Mouse (Mus musculus) gonadal fat pad, adult 2 months (tissue): ENCODE results near the gene Ilf2. TPM values are rescaled to one million over a fixed set of nuclear protein-coding genes. Genes with fewer than 3 reads are reported as not detected.

Source experiments
- polyA plus RNA-seq: library from polyadenylated mRNA; depleted of rRNA; stranded (reverse); fragments of >200 nt; gene quantifications from 2 replicates; pipeline ENCODE4 v1.2.3, GENCODE M21; 2012; rRNA removed

The Ilf2 gene
- polyA plus RNA-seq, 1 experiment: 30.6 TPM

Other genes starting within 250 kb of the Ilf2 start
- gene Jtb, start 244.5 kb upstream of the Ilf2 start, polyA plus RNA-seq: 56.6 and 68.4 TPM in 2 replicates
- gene Creb3l4, start 232.6 kb upstream of the Ilf2 start, polyA plus RNA-seq: 1.2 and 1.4 TPM in 2 replicates
- gene Slc39a1, start 228.0 kb upstream of the Ilf2 start, polyA plus RNA-seq: 86.9 and 100 TPM in 2 replicates
- 52.1 and 57.8 TPM in 2 replicates for gene Crtc2, start 222.0 kb upstream of the Ilf2 start, polyA plus RNA-seq
- 12.5 and 13.2 TPM in 2 replicates for gene Dennd4b, start 210.9 kb upstream of the Ilf2 start, polyA plus RNA-seq
- 19.3 and 25.0 TPM in 2 replicates for gene Gatad2b, start 182.9 kb upstream of the Ilf2 start, polyA plus RNA-seq
- gene Slc27a3, start 86.2 kb upstream of the Ilf2 start, polyA plus RNA-seq: 7.4 and 9.4 TPM in 2 replicates
- gene Ints3, start 42.5 kb upstream of the Ilf2 start, polyA plus RNA-seq: 30.2 and 36.5 TPM in 2 replicates
- gene Npr1, start 10.3 kb upstream of the Ilf2 start, polyA plus RNA-seq: 49.7 and 51.1 TPM in 2 replicates
- 38.3 and 41.3 TPM in 2 replicates for gene Snapin, start 14.9 kb downstream of the Ilf2 start, polyA plus RNA-seq
- gene Chtop, start 33.4 kb downstream of the Ilf2 start, polyA plus RNA-seq: 35.9 and 46.2 TPM in 2 replicates
- gene S100a1, start 38.3 kb downstream of the Ilf2 start, polyA plus RNA-seq: 184 and 230 TPM in 2 replicates
- 73.7 and 97.9 TPM in 2 replicates for gene S100a13, start 38.3 kb downstream of the Ilf2 start, polyA plus RNA-seq
- gene S100a14, start 50.7 kb downstream of the Ilf2 start, polyA plus RNA-seq: 2.5 and 7.2 TPM in 2 replicates
- 161 and 192 TPM in 2 replicates for gene S100a16, start 61.1 kb downstream of the Ilf2 start, polyA plus RNA-seq
- gene S100a3, start 84.5 kb downstream of the Ilf2 start, polyA plus RNA-seq: 1.4 TPM in 2 replicates
- not detected in 2 replicates for gene S100a2, start 114.1 kb downstream of the Ilf2 start, polyA plus RNA-seq
- gene Gm42674, start 125.8 kb downstream of the Ilf2 start, polyA plus RNA-seq: not detected in 2 replicates
- 27.8 and 69.1 TPM in 2 replicates for gene S100a4, start 127.6 kb downstream of the Ilf2 start, polyA plus RNA-seq
- gene S100a5, start 132.4 kb downstream of the Ilf2 start, polyA plus RNA-seq: not detected in 2 replicates
- 229 and 578 TPM in 2 replicates for gene S100a6, start 136.8 kb downstream of the Ilf2 start, polyA plus RNA-seq
- gene S100a7a, start 177.9 kb downstream of the Ilf2 start, polyA plus RNA-seq: 0.19 and 0.39 TPM in 2 replicates
- gene S100a8, start 192.9 kb downstream of the Ilf2 start, polyA plus RNA-seq: 0.48 and 7.4 TPM in 2 replicates
- 1.2 and 1.3 TPM in 2 replicates for gene S100a9, start 219.6 kb downstream of the Ilf2 start, polyA plus RNA-seq